Mouse (Mus musculus): ENCODE data around the gene Kras.

Kras gene

DNA sequence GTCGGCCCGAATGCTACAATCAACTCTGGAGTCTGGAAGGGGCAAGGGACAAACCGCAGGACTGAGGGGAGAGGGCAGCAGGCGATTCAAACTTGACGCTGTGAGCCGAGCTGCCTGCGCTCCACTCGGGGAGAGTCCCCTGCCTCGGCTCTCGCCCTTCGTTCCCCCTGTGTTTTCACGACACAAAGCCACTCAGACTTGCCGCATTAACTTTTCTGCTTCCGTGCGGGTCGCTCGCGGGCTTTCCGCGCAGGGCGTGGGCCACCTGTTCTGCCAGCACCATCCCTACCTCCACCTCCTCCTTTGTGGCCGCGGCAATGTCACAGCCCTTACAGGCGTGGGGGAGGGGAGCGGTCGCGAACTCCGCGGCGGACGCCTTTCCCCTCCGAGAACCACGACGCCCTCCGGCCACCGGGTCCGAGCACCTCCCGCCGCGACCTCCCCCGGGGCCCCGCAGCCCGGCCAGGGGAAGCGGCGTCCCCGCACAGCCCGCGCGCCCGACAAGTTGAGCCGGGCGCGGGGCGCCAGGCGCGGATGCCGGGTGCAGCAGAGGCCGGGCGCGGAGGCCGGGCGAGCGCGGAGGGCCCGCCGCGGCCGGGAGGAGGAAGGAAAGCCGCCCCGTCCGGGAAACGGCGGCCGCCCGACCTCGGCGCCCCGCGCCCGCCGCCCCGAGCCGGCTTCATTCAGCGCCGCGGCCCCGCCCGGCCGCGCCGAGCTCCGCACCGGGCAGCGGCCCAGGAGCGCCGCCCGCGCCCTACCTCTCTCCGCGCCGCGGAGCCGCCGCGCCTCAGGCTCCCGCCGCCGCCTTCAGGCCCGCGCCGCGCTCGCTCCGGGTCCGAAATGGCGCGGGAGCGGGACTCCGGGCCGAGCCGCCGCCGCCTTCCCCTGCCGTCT is 501 bp downstream of the Kras start:
- no peak for DNase-seq (ENCODE audit: low read depth, low spot score)

DNA sequence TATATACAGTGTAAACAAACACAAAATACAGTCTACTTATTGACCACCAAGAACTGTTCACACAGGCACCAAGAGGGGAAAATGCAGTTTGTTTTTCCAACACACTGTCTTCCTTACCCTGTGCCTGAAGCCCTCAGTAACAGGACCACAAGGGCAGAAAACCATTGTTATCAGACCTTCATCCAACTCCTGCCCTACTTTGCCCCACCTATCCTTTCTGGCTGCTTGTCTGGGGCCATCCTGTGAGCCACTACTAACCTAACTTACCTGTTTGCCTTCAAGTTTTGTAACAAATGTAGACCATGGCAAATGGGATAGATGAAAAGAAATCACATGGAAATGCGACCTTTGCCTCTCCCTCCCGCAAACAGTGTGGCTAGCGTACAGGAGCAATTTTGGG is 2.2 kb downstream of the Kras start:
- no peak for DNase-seq (ENCODE audit: low read depth, low spot score)

DNA sequence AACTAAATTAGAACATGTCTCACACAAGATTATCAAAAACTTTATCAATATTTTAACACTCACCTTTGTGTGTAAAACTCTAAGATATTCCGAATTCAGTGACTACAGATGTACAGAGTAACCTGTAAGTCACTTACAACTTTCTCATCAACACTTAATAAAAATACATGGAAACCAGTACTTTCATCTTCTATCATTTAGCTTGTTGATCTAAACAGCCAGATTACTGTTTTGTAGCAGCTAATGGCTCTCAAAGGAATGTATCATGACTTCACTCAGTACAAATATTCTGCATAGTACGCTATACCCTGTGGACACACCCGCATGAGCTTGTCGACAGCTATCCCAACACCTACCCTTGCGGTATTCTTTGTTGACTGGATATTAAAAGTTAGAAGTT is 3.2 kb downstream of the Kras start:
- DNase-seq (ENCODE audit: low read depth, low spot score) = no peak

DNA sequence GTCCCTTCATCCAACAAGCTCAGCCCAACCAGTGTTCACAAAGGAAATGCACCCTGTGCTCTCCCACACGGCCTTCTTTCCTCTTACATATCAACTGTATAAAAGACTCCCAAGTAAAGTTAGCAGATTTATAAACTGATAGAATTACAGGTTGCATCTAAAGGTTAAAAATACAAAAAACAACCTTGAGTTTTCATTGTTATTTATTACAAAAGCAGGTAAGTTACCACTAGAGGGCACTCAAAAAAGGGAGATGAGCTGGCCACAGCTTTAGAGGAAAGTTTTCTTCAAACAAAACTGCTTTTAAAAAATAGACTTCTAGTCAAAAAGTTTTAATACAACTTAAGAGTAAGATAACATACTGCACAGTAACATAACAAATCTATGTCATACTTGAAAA is 7.5 kb downstream of the Kras start:
- DNase-seq (ENCODE audit: low read depth, low spot score) = no peak

DNA sequence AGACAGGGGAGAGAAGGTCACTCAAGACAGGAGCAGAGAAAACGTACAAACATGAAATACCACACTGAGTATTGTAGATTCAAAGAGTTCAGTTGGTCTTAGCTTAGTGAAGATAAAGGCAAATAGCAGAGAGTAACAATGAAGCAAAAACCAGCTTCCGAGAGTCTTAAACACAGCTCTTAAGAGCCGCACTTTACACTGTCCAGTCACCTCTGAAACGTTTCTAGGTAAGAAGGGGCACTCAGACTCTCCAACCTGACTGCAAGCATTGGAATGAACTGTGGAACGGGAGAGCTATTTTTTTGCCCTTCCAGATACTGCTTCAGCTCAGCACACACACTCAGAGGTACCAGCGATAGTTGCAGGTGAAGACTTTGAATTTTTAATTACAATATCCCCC is 9.8 kb downstream of the Kras start:
- DNase-seq (ENCODE audit: low read depth, low spot score) = no peak

DNA sequence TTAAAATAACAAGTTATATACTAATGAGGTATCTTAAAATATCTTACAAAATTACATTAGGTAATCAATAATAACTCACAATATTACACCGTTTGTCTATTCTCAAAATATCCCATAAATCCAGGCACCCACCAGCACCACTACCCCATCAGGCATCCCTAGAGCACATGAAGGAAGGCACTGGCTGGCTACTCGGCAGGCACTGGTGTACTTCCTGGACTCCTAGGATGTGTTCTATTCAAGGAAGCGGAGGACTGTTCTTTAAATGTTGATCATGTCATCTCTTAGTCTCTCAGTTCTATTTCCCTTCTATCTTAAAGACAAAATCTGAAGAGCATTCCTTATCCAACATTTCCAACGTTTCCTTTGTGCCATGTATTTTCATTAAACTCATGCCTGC is 12.9 kb downstream of the Kras start:
- DNase-seq (ENCODE audit: low read depth, low spot score) = no peak

DNA sequence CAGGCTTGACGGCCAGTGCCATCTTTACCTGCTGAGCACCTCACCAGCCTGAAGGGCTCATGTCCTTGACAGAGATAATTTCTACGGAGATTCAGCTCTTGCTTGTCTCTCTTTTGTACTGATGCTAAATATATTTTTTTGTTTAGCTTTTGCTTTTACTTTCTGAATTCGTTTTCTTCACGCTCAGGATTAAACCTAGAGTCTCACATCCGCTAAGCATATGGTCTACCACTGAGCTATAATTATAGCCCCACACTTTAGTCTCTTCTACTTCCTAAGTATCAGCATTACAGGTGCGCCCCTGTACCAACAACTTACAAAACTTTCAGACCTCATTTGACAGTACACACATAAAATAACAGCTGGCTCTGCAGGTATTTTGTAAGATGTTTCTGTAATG is 14.7 kb downstream of the Kras start:
- no peak for DNase-seq (ENCODE audit: low read depth, low spot score)

DNA sequence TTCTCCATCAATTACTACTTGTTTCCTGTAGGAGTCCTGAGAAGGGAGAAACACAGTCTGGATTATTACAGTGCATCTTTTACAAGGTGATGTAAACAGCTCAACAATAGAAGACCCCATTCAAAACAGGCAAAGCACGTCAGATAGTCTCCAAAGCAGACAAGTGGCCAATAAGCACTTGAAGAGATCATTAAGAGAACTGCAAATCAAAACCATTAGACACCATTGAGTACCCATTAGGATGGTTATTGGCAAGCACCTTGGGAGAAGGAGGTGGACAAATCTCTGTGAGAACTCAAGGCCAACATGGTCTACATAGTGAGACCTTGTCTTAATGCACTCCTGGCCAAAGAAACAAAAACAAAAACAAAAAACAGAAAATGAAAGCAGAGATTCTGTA is 15.6 kb downstream of the Kras start:
- no peak for DNase-seq (ENCODE audit: low read depth, low spot score)

DNA sequence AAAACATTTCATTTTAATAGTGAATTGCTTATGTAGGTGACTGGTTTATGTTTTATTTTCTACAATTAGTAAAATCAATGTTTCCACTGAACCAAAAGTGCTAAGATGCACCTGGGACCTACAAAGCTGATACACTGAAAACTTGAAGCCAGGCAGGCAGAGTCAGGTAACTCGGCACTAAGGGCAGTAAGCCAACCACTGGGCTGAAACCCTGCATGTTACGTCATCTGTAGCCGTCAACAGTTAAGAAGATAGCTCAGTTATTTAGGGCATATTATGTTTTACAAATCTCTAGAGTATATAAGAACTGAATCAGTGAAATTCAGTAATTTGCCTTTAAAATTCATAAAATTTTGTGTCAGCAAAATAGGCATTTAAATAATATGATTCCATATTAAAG is 23.7 kb downstream of the Kras start:
- DNase-seq (ENCODE audit: low read depth, low spot score) = no peak

DNA sequence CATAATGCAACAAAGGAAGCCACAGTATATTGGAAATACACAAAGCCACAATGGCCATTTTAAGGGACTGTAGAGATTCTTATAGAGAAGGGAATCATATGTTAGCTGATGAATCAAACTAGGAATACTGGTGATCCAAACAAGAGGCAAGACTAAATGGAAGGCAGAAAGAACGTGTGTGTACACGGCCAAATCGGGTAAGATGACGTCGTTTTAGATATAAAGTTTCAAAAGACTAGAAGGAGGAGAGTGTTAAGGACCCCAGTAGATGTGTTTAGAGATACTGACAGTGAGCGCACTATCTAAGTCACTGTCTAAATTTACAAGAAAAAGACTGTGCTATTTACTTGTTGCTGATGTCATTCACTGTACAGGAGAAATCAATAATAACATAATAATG is 25.8 kb downstream of the Kras start:
- no peak for DNase-seq (ENCODE audit: low read depth, low spot score)

DNA sequence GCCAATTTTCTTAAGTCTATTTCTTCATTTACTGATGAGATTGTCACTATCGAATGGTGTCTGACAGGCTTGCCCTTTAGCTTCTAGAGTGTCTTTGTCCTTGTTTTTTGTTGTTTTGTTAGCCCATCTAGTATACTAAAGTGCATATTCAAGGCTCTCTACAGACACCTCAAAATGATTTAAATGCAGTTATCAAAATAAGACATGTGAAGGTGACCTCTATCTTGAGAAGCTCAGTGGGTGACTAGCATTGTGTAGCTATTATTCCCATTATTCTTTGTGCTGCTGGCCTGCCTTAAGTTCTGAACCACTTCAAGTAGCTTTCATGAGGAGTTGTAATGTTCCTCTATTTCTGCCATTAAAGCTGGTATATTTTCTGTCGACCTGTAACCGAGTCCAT is 34.2 kb downstream of the Kras start:
- DNase-seq (ENCODE audit: low read depth, low spot score) = no peak

DNA sequence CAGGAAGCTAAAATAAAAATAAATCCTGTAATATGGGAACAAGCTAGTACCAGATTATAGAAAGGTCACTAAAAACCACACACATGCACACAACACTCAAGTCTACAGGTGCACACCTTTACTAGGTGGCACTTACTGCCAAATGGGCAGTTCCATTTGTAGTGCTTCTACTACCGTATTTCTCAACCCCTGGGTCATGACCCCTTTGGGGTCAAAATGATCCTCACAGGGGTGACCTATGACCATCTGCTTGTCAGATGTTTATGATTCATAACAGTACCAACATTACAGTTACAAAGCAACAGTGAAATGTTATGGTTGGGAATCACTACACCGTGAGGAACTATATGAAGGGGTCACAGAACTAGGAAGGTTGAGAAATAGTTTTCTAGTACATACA is 36.1 kb downstream of the Kras start:
- DNase-seq (ENCODE audit: low read depth, low spot score) = no peak

DNA sequence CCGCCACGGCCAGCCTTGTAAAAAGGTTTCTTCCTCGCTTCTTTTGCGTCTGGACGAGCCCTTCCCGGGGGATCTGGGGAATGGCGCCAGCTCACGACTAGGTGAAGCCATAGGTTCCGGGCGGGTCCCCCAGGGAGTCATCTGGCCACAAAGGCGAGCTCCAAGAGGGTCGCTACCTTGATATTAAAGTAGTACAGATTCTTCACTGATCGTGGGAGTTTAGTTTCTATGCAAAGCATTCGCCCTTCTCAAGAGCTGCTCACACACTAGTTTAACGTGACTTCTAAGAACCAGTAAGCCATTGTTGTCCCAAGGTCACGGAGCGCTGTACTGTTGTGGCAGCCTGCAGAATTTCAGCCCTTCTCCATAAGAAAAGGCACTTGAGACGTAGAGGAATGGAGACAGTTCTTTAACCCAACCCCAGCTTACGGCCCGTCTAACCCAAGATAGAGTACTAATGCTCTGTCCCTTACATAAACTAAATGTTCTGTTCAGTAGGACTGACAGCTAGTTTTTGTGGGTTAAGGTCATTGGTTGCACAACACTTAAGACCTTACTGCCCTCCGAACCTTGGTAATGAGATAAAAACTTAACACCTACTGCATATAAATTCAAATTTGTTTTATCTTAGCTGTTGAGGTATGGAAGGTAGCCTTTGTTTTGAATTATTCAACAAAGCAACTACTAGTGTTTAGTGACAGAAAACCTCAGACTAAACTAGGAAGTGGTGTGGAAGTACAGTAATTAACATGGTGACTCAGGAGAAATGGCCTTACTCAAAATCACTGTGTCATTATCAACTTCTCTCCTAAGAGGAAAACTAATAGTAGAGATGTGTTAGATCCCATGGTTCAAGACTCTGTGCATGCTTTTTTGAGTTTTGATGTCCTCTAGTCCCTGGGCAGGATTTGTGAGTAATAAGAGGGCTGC is 38.4 kb downstream of the Kras start:
- peak; percentile 4 for DNase-seq (ENCODE audit: low read depth, low spot score)

DNA sequence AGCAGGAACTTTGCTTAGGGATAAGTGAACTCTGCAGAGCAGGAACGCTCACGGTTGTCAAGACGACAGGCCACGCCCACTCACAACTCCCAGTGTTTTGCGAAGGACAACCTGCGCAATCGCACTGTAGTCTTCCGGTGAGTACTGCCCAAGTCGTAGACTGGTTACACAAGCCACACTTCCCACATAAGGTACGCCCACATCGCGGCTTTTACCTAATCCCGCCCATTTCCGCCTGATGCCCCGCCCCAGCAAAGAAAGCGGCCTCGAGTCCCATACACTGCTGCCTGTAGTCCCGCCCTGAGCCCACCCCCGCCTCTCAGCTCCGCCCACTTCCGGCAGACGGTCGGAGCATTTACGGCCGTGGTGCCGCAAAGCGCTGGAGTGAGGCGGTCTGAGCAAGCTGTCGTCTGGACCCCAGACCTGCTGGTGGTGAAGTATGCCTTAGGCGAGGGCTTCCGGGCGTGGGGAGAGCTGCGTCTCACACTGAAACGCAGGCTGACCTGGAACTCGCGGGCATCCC is 39.2 kb downstream of the Kras start, which contains the start of the genes Casc1 and Etfrf1:
Gene Casc1 (minus strand): TSS at position 190 of the 523 bp plus-strand sequence.
Gene Etfrf1 (plus strand): TSS at position 319 of the 523 bp plus-strand sequence.
- peak; percentile 98 for DNase-seq (ENCODE audit: low read depth, low spot score)

DNA sequence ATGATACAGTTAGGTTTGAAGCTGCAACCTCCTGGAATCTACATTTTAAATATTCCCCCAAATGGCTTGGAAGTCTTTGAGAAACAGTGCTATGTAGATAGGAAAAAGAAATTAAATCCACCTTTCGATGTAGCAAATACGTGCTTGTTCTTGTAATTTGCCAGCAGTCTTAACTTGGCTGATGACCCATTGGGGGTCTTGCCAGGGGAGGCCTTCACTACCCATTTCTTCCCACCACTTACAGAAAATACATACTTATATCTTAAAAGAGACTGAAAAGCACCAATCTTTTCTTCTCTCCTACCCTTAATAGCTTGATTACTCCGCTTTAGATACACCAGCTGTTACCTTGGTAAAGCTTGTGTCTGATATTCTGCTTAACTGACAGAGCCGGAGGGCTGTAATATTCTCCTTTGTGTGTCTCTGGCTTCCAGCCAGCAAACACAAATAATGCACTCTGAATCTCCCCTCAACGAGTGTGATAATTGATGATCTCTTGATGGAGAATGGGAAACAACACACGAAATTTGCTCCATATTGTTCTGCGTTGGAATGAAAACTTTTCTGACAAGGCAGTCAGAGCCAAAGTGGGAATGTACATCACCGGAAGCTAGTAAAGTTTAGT is 39.9 kb downstream of the Kras start:
- DNase-seq (ENCODE audit: low read depth, low spot score) = no peak

DNA sequence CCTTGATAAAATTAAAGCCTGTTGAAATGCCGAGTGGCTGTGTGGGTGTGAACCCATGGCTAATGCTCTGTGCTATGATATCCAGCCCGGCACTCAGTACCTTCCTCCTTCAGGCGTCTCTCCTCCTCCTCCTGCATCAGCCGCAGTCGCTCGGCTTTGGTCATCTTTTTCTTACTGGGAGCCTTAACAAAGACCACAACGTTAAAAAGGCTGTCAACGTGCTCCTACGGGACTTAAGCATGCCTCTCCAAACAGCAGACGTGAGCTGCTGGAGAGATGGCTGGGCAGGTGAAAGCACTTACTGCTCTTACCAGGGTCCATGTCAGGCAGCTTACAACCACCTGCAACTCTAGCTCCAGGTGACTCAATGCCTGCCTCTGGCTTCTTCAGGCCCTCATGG is 44.9 kb downstream of the Kras start:
- DNase-seq (ENCODE audit: low read depth, low spot score) = no peak

DNA sequence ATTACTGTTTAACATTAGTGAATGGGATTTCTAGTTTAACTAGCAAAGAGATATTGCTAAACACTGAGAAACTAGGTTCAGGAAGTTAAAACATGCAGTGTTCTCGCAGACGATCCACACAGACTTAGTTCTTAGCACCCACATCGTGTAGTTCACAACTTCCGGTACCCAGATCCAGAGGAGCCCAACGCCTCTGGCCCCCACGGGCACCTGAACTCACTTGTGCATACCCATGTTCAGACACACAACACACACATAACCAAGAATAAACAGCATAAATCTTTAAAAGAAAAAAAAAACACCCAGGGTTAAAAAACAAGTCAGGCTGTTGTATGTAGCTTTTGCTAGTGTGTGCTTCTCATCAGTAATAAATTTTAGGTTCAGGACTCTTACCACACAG is 45.6 kb downstream of the Kras start:
- DNase-seq (ENCODE audit: low read depth, low spot score) = no peak

DNA sequence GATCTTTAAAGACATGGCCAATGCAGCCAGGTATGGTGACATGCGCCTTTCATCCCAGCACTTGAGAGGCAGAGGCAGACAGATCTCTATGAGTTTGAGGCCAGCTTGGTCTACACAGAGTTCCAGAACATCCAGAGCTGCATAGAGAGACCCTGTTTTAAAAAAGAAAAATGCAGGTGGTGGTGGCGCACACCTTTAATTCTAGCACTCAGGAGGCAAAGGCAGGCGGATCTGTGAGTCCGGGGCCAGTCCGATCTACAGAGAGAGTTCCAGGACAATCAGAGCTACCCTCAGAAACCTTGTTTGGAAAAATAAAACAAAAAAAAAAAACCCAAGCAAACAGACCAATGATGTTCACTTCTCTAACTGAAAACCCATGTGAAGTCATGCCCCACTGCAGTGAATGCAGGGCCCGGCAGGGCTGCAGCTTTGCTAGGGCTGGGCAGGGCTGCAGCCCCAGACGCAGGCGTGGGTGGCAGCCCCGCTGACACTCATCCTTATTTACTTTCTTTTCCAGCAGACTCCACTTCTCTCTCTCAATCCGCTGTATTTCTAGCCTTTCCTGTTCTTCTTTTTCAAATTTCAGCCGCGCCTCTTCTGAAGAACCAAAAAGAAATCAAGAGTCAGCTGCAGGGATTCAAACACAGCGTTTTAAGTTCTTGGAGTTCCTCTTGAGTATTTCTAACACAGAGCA is 47.5 kb downstream of the Kras start:
- no peak for DNase-seq (ENCODE audit: low read depth, low spot score)

DNA sequence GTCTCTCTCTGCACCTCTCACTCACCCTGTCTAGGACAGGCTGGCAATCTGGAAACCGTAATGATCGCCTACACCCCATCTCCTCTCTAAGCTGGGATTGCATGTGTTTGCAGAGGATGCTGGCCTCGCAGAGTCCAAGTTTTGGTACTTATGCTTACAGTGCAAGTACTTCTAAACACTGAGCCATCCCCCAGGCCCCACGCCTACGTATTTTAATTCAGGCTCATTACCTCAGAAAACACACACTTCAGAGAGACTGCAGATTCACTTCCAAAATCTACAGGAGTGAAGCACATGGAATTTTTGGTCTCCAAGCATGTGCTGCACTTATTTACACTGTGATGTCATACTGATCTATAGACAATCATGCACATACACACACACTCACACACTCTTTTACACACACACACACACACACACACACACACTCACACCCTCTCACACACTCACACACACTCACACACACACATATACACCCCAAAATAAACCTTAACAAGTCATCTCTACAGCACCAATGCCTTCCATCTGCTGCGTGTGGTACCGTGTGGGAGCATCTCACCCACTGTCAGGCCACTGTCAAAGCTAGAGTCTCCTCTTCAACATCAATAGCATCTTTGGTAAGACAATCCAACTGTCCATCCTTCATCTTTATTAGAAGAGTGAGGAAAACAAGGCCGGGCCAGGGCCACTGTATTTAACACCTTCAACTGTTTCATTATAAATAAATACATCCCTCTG is 51.9 kb downstream of the Kras start:
- no peak for DNase-seq (ENCODE audit: low read depth, low spot score)

DNA sequence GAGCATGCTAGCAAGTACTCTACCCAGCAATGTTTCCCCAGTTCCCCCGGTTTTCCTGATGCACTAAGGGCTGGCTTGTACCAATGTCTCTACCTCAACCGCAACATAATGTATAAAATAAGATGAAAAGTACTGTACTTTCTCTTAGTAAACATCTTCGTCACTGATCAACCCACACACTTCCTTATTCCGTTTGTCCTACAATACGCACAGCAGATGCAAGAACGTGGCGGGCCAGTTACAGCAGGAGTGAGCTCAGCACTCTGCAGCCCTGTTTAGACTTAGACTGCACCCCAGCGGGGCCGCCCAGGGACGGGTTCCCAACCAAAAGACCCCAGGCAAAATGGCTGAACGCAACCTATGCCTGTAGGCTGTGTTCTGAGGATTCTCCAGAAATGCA is 56.6 kb downstream of the Kras start:
- DNase-seq (ENCODE audit: low read depth, low spot score) = no peak

DNA sequence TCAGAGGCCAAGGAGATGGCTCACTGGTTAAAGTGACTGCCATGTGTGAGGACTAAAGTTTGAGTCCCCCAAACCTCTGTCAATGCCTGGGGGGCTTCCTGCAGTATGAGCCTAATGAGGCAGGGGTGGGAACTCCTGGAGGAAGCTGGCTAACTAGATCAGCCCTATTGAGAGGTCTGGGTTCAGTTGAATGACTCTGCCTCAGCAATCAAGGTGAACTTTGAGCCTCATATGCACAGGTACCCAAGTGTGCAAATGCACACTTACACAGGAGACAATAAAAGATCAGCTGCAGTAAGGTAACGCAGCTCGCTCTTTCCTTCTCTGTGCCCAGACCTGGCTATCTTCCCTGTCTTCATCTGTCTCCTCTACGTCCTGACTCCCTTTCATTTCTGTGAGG is 57.0 kb downstream of the Kras start:
- no peak for DNase-seq (ENCODE audit: low read depth, low spot score)

Data from retina, adult 2 months (tissue).